Mouse (Mus musculus) E14TG2a.4 (cell line): ENCODE measurements at regions not wholly inside any gene's neighbourhood (a gene's known extent, or its start where the extent isn't known, plus 50 kb on each side); places are given as distances from the start of the nearest gene placed in this dataset.
"Not testable (repeated sequence)": the region's sequence is repeated elsewhere in the genome, so short reads cannot be mapped to it uniquely, and the experiment has no call there.

Experiments
- H3K27me3 ChIP-seq: 2 replicates; pipeline ENCODE4 v1.6.1; 2014; ENCODE audit warnings: low read length, control low read depth; ENCODE audit not compliant: insufficient read depth
- H3K36me3 ChIP-seq: 2 replicates; pipeline ENCODE4 v1.6.1; 2014; ENCODE audit warnings: low read length, control low read depth; ENCODE audit not compliant: insufficient read depth
- H3K4me1 ChIP-seq: replicated peaks from 2 replicates; pipeline ENCODE4 v1.6.1; 2014; ENCODE audit warnings: low read depth, low read length, control low read depth
- H3K4me3 ChIP-seq: replicated peaks from 2 replicates; pipeline ENCODE4 v1.5.1; 2014; ENCODE audit warnings: mild to moderate bottlenecking, low read length
- H3K9me3 ChIP-seq: 2 replicates; pipeline ENCODE4 v1.6.1; 2014; ENCODE audit warnings: low read length, control low read depth
- CTCF ChIP-seq: conservative IDR thresholded peaks from 2 replicates; pipeline ENCODE4 v1.5.1; 2014; ENCODE audit warnings: low read length
- NANOG ChIP-seq: IDR thresholded peaks from 2 replicates; pipeline ENCODE4 v1.6.1; 2014; ENCODE audit warnings: borderline replicate concordance, low read length, mixed read lengths
- POU5F1 ChIP-seq: IDR thresholded peaks from 2 replicates; pipeline ENCODE4 v1.6.1; 2014; ENCODE audit warnings: low read length, borderline replicate concordance

DNA sequence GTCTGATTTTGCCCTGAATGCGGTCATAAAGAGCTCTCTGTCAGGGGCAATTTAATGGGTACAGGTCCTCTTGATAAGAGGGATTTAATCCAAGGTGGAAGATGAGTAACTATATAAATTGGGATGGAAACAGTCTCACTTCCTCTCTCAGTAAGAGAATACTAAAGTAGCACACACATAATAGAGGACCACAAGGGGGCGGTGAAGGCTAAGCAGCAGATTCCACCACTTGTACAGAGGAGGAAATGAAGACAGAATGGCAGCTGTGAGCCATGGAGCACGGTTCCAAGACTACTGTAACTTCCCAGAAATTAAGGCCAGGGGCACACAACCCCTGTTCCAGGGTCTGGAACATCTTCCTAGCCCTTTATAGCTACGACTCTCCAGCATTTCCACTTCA lies 262.6 kb upstream of the Ywhaq start:
- not testable (repeated sequence) for H3K27me3 ChIP-seq, H3K36me3 ChIP-seq, H3K4me1 ChIP-seq, H3K9me3 ChIP-seq, H3K4me3 ChIP-seq

DNA sequence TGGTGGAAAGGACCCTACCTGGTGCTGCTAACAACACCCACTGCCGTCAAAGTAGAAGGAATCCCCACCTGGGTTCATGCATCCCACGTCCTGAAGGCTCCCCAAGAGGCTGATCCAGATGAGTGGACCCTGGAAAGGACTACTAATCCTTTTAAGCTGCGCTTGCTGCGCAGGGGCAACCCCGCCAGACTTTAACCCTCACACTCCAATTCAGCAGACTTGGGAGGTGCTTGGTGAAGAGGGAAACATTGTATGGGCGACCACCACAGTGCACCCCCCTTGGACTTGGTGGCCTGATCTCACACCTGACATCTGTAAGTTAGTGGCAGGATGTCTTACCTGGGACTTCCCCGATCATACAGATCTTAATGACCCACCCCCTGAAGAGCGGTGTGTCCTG lies 231.9 kb upstream of the Ywhaq start:
- peaks cover 91% of the 10 kb centered on the region for H3K9me3 ChIP-seq
- H3K27me3 ChIP-seq, H3K36me3 ChIP-seq, H3K4me3 ChIP-seq, H3K4me1 ChIP-seq: not testable (repeated sequence)

DNA sequence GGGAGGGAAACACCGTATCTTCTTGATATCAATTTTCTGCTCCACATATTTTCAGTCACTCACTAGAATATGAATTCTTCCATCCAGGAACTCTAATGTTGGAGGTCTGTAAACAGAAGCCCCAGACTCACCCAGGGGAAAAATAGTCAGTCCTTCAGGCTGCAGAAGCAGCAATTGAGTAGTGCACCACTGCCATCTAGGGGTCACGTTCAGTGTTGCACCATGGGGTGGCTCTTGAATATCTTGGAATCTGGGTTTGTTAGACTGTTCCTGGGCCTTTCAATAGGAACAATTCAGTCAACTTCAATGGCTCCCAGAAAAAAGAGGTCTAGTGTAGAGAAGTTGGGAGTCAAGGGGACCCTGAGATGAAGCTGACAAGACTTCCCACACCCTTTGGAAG lies 196.3 kb upstream of the Ywhaq start:
- not testable (repeated sequence) for H3K4me3 ChIP-seq, H3K27me3 ChIP-seq, H3K4me1 ChIP-seq, H3K9me3 ChIP-seq, H3K36me3 ChIP-seq

DNA sequence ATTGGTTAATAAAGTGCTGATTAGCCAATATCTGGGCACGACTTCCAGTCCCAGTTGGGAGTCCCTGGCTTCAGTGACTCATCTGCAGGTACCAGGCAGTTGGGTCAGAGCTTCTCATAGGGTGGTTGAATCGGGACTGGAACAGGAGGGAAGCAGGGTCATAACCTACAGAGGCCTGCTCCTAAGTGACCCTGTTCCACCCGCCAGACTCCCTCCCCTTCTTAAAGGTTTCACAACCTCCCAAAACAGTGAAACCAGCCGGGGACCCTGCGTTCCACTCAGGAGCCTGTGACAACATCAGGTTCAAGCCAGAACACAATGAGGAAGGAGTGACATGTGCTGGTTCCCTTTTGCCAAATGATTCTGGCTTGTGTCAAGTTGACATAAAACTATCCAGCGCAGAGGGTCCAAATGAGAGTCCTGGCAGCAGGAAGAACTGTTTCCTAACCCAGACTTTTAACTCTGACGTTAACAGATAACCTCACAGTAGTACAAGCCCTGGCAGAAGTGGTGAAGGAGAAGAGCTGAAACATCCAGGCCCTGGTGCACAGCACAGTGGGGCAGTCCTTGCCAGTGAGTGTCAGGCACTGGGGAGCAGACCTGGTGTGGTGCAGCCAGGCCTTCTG lies 151.1 kb upstream of the Ywhaq start:
- TF ChIP-seq CTCF (no peak), POU5F1 (no peak), NANOG (no peak)
- H3K27me3 ChIP-seq: no peaks in the 10 kb centered on the region
- peaks cover 12% of the 10 kb centered on the region for H3K4me1 ChIP-seq

DNA sequence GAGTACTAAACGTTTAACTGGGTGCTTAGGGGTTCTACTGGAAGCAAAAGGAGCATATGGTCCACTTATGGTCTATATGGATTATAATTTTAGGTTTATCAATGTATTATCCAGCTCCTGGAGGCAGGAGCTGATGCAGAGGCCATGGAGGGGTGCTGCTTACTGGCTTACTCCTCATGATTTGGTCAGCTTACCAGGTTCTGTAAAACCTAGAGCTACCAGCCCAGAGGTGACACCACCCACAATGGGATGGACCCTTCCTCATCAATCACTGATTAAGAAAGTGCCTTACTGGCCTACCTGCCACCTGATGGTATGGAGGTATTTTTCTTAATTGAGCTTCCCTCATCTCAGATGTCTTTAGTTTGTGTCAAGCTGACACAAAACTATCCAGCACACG lies 126.5 kb upstream of the Ywhaq start:
- H3K27me3 ChIP-seq, H3K4me3 ChIP-seq, H3K4me1 ChIP-seq: not testable (repeated sequence)

More for the DNA sequence above, 151.1 kb upstream of the Ywhaq start:
- Histone ChIP-seq H3K36me3 (no peaks in the 10 kb centered on the region), H3K9me3 (peaks cover 13% of the 10 kb centered on the region), H3K4me3 (no peak overlapping the region)

DNA sequence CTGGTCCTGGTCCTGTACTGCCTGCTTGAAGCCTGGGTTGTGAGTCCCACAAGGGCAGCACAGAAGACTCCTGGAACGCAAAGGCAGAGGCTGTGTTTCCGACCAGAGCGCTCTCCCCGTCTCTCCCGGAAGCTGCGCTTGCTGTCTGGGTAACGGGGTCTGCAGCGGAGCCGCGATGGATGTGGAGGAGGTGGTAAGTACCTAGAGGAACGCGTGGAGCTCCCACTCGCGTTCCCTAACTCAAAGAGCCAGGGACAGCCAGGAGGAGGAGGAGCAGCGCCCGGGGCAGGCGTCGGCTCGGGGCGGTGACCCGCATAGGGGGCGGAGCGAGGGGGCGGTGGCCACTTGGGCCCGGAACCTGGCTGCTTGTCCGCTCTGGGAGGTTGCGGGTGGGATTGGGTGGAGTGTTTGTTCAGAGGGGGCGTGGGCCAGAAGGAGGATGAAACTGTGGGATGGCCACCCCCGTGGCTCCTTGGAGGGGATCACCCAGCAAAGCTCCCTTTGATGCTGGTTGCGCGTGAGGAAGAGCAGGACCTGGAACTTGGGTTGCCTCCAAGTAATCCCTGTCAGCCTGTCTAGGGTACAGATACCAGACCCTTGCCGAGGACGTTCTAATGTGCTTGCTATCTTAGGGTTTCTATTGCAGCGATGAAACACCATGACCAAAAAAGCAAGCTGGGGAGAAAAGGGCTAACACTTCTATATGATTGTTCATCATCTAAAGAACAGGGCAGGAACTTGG lies 125.9 kb upstream of the Ywhaq start:
- H3K9me3 ChIP-seq, H3K36me3 ChIP-seq, H3K4me1 ChIP-seq, H3K27me3 ChIP-seq: not testable (repeated sequence)
- peak overlapping the region; percentile 88 for H3K4me3 ChIP-seq

More for the DNA sequence above, 126.5 kb upstream of the Ywhaq start:
- not testable (repeated sequence) for H3K36me3 ChIP-seq, H3K9me3 ChIP-seq

DNA sequence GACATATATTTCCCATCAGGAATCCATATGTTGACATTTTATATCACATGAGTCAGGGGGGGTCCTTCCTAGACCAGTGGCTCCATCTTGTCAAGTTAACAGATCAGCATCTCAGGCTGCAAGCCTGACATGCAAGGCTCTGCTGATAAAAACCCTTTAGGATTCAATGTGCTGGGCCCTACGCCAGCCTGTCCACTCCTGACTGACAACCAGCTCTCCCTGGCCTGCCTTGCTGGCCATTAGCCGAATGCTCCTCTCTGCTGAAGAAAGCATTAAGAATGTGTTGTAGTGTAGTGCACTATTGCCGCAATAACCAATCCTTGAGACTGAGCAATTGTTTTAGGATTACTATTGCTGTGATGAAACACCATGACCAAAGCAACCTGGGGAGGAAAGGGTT lies 114.3 kb upstream of the Ywhaq start:
- H3K36me3 ChIP-seq: no peaks in the 10 kb centered on the region
- TF ChIP-seq POU5F1 (no peak), NANOG (no peak), CTCF (no peak)
- H3K27me3 ChIP-seq: no peaks in the 10 kb centered on the region
- H3K4me1 ChIP-seq: 0 out of 2 replicates have a peak, but pooled peaks cover 8% of the 10 kb centered on the region
- H3K9me3 ChIP-seq: no peaks in the 10 kb centered on the region
- no peak overlapping the region for H3K4me3 ChIP-seq

DNA sequence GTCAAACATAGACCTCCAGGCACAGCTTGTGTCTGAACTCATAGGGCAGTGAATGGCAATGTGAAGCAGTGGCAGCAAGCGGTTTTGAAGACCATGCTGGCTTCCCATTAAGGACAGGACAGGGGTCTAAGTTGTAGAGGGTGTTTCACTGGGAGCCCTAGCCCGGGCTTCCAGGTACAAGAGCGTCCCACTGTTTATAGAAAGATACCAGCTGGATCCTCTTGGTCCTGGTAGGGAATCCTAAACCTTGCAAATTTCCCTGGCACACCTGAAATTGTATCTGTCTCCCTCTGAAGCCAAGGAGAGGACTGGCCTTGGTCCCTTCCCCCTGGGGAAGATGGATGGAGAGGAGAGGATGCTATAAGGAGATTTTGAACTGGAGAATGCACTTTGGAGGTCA lies 111.9 kb upstream of the Ywhaq start:
- not testable (repeated sequence) for H3K27me3 ChIP-seq, H3K9me3 ChIP-seq, H3K4me3 ChIP-seq, H3K4me1 ChIP-seq, H3K36me3 ChIP-seq

DNA sequence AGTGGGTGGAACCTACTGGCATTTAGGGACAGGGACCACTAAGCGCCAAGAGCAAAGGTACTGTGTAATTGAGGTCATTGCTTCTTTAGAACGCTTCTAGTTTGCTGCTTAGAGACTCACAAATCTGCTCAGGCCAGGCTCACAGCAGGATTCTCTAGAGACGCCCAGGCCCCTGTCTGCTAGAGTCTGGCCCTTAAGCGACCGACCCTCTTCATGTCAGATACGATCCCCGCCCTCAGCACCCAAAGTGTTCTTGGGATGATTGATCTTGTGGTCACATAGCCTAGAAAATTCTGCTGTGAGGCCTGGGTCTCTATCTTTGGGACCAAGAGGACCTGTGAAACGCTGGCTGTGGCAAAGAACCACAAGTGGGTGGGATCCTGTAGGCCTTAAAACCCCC lies 109.9 kb upstream of the Ywhaq start:
- H3K4me3 ChIP-seq, H3K27me3 ChIP-seq, H3K36me3 ChIP-seq: not testable (repeated sequence)

DNA sequence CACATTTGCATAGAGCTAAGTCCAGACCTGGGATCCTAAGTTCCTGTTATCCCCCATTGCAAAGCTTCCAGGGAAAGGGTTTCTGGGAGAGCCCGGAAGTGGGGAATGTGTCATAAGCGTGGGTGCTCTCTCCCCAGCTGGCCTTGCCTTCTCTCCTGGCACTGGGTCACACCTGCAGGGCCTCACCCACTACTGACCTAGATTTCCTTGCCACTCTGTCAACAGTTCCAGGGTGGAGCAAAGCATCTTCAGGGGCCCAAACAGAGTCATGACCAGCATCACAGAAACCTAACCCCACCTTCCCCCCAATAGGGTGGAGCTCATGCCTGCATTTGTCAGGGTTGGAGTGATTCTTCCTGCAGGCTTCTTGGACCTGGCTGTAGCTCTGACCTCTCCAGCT lies 109.5 kb upstream of the Ywhaq start:
- not testable (repeated sequence) for H3K9me3 ChIP-seq, H3K36me3 ChIP-seq, H3K27me3 ChIP-seq, H3K4me3 ChIP-seq
- H3K4me1 ChIP-seq: 0 out of 2 replicates have a peak, but pooled peaks cover 15% of the 10 kb centered on the region

More for the DNA sequence above, 109.9 kb upstream of the Ywhaq start:
- 0 out of 2 replicates have a peak, but pooled peaks cover 15% of the 10 kb centered on the region for H3K4me1 ChIP-seq
- H3K9me3 ChIP-seq: not testable (repeated sequence)
